Mouse (Mus musculus) neural tube, embryonic 14.5 days (tissue): Measurements from ENCODE around the gene Smarcd3. TPM values are rescaled to one million over a fixed set of nuclear protein-coding genes. Genes with fewer than 3 reads are reported as not detected.

Experiments
- ATAC-seq: fragments of 200-750 bp; cut with Nextera tagmentation; 2 replicates; pipeline ENCODE4 v1.8.0; 2017; ENCODE audit warnings: low read depth, mild to moderate bottlenecking, moderate TSS enrichment, moderate library complexity
- H3K27ac ChIP-seq: fragments of 300-500 bp; sonication (generic); 2 replicates; pipeline ENCODE4 v1.5.1; 2014; ENCODE audit warnings: low read depth, mild to moderate bottlenecking, control low read depth, low read length, moderate library complexity, mixed read lengths
- H3K27me3 ChIP-seq: fragments of 300-500 bp; sonication (generic); 2 replicates; pipeline ENCODE4 v1.6.1; 2014; ENCODE audit warnings: low read length; ENCODE audit not compliant: control insufficient read depth, insufficient read depth
- H3K36me3 ChIP-seq: fragments of 300-500 bp; sonication (generic); 2 replicates; pipeline ENCODE4 v1.6.1; 2014; ENCODE audit warnings: low read length, mixed read lengths; ENCODE audit not compliant: control insufficient read depth, insufficient read depth
- H3K4me1 ChIP-seq: fragments of 300-500 bp; sonication (generic); 2 replicates; pipeline ENCODE4 v1.6.1; 2014; ENCODE audit warnings: low read length; ENCODE audit not compliant: control insufficient read depth, insufficient read depth
- H3K4me2 ChIP-seq: fragments of 300-500 bp; sonication (generic); 2 replicates; pipeline ENCODE4 v1.6.1; 2014; ENCODE audit warnings: mild to moderate bottlenecking, low read depth, low read length, control low read depth
- H3K4me3 ChIP-seq: fragments of 300-500 bp; sonication (generic); 2 replicates; pipeline ENCODE4 v1.5.1; 2014; ENCODE audit warnings: low read depth, low read length, control low read depth, mixed read lengths
- H3K9ac ChIP-seq: fragments of 300-500 bp; sonication (generic); replicated peaks from 2 replicates; pipeline ENCODE4 v1.6.1; 2014; ENCODE audit warnings: low read depth, mild to moderate bottlenecking, control low read depth, low read length, mixed read lengths
- H3K9me3 ChIP-seq: fragments of 300-500 bp; sonication (generic); 2 replicates; pipeline ENCODE4 v1.6.1; 2016; ENCODE audit warnings: low read length; ENCODE audit not compliant: control insufficient read depth
- WGBS: fragments of 180-500 bp; shearing (Covaris S2); extraction: QIAGEN DNeasy Blood & Tissue Kit; methylation state at CpG from one replicate; pipeline ENCODE4 v1.1.7; 2014; 5-methylcytosine and 5-hydroxymethylcytosine counted together
- polyA plus RNA-seq: library from polyadenylated mRNA; unstranded; fragments of >200 nt; fragmentation: Nextera tagmentation; extraction: Ambion mirVana; gene quantifications from 2 replicates; pipeline ENCODE4 v1.2.1, GENCODE M21; 2014

The Smarcd3 gene
- polyA plus RNA-seq, 1 experiment from 2014 or later = 179 TPM

- Histone ChIP-seq H3K27me3 (no peaks in the 10 kb centered on the region), H3K4me1 (no peaks in the 10 kb centered on the region), H3K4me2 (no peak overlapping the region), H3K4me3 (no peak overlapping the region), H3K9ac (no peak overlapping the region), H3K9me3 (no peaks in the 10 kb centered on the region), H3K36me3 (no peaks in the 10 kb centered on the region), H3K27ac (no peak overlapping the region)
- 74% methylated on average over 7 of the region's 7 CpGs for WGBS
- ATAC-seq = no peak
These were observed 25.5 kb upstream of the Smarcd3 start for GRCm38 (mm10) chr5:24649701-24650100.

GRCm38 (mm10) chr5:24649231-24649630, 25.0 kb upstream of the Smarcd3 start:
- no peak overlapping the region for H3K4me2 ChIP-seq
- no peaks in the 10 kb centered on the region for H3K27me3 ChIP-seq
- H3K4me3 ChIP-seq = no peak overlapping the region
- WGBS = 60% methylated on average over 4 of the region's 4 CpGs
- no peaks in the 10 kb centered on the region for H3K36me3 ChIP-seq
- H3K27ac ChIP-seq = no peak overlapping the region
- no peaks in the 10 kb centered on the region for H3K9me3 ChIP-seq
- H3K4me1 ChIP-seq = no peaks in the 10 kb centered on the region
- no peak for ATAC-seq
- H3K9ac ChIP-seq = no peak overlapping the region

- 94% methylated on average over 1 of the region's 1 CpGs for WGBS
- Histone ChIP-seq H3K36me3 (no peaks in the 10 kb centered on the region), H3K9me3 (no peaks in the 10 kb centered on the region), H3K4me2 (no peak overlapping the region), H3K27me3 (no peaks in the 10 kb centered on the region), H3K4me3 (no peak overlapping the region), H3K9ac (no peak overlapping the region), H3K27ac (no peak overlapping the region), H3K4me1 (no peaks in the 10 kb centered on the region)
- no peak for ATAC-seq
These were observed 21.2 kb upstream of the Smarcd3 start for GRCm38 (mm10) chr5:24645454-24645853.

DNA sequence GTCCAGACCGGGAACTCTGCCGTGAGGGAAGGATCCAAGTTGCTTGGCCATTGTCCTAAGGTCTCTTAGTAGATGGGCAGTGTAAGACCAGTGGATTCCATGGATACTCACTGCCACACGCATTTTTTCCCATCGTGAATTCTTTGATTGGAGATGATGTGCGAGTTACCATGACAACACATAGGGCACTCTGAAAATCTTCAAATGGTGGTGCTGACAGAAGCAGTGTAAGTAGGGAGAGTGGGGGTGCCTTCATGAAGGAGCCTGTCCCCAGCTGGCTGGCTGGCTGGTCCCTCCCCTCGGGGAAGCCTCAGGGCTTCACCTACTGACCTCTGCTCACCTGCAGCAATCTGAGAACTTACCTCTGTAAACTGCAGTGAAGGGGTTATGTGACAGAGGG, 14.9 kb upstream of the Smarcd3 start:
- WGBS = 73% methylated on average over 6 of the region's 6 CpGs
- ATAC-seq = no peak

DNA sequence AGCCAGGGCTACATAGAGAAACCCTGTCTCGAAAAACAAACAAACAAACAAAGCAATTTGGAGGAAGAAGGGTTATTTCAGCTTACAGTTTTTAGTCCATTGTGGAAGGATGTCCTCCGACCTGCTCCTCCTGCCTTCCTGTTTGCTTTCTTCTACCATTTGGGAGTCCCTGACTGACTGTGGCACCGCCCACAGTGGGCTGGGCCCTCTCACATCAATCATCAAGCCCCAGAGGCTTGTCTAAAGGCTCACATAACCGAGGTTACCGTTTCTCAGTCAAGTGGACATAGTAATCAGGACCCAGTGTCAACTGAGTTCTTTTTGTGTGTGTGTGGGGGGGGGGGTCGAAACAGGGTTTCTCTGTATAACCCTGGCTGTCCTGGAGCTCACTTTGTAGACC, 13.9 kb upstream of the Smarcd3 start:
- H3K27me3 ChIP-seq = no peaks in the 10 kb centered on the region

More for the DNA sequence above, 14.9 kb upstream of the Smarcd3 start:
- Histone ChIP-seq H3K9ac (no peak overlapping the region), H3K27me3 (no peaks in the 10 kb centered on the region), H3K4me3 (no peak overlapping the region), H3K4me2 (no peak overlapping the region), H3K36me3 (no peaks in the 10 kb centered on the region), H3K27ac (no peak overlapping the region), H3K4me1 (no peaks in the 10 kb centered on the region), H3K9me3 (no peaks in the 10 kb centered on the region)

DNA sequence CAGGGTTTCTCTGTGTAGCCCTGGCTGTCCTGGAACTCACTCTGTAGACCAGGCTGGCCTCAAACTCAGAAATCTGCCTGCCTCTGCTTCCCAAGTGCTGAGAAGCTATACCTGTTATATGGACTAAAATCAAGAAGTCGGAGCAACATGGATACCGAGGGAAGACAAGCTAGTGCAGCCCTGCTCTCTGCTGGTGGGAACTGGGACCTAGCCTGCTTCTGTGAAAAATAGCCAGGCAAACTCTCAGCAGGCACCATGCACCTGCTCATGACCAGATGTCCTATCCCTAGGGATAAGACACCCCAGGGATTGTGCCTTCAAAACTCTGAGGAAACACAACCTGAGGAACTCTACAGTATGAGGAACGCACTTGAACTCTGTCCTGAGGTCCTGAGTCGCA, 12.8 kb upstream of the Smarcd3 start:
- Histone ChIP-seq H3K36me3 (no peaks in the 10 kb centered on the region), H3K9ac (no peak overlapping the region), H3K4me3 (no peak overlapping the region), H3K27me3 (no peaks in the 10 kb centered on the region), H3K4me1 (no peaks in the 10 kb centered on the region), H3K27ac (no peak overlapping the region), H3K9me3 (no peaks in the 10 kb centered on the region), H3K4me2 (no peak overlapping the region)
- ATAC-seq = no peak
- 84% methylated on average over 4 of the region's 4 CpGs for WGBS

More for the DNA sequence above, 13.9 kb upstream of the Smarcd3 start:
- no peak overlapping the region for H3K9ac ChIP-seq
- H3K36me3 ChIP-seq = no peaks in the 10 kb centered on the region
- WGBS = 50% methylated on average over 6 of the region's 6 CpGs
- no peaks in the 10 kb centered on the region for H3K4me1 ChIP-seq
- H3K4me2 ChIP-seq = no peak overlapping the region
- no peaks in the 10 kb centered on the region for H3K9me3 ChIP-seq
- H3K27ac ChIP-seq = no peak overlapping the region
- no peak for ATAC-seq
- no peak overlapping the region for H3K4me3 ChIP-seq

DNA sequence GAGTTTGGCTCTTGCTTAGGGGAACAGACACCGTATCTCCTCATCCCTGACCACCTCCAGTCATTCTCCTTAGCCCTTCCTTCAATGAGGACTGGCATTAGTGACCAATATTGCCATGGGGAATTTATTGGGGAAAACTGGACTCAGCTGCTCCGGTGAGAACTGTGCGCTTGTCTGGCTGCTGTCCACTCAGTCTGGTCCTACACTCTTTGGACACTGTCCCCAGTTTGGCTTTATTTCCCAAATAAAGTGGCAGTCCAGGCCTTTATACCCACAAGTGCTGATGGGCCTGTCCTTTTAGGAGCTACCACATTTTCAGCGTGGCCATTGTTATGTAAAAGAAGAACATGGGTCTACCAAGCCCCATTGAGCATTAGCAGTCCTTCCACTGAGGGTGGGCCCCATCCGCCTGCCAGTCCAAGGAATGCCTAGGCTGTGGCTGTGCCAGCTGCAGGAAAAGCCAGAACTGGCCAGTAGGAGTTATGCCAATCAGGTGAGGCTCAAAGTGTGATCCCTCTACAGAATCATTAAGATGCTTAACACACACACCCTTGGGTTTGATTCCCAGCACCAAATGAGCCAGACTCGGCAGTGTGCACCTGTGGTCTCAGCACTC, 11.4 kb upstream of the Smarcd3 start:
- H3K4me1 ChIP-seq = no peaks in the 10 kb centered on the region
- no peak overlapping the region for H3K4me2 ChIP-seq
- H3K9me3 ChIP-seq = no peaks in the 10 kb centered on the region
- ATAC-seq = no peak
- H3K27ac ChIP-seq = no peak overlapping the region
- H3K36me3 ChIP-seq = no peaks in the 10 kb centered on the region
- H3K4me3 ChIP-seq = no peak overlapping the region
- WGBS = 53% methylated on average over 6 of the region's 6 CpGs
- H3K9ac ChIP-seq = no peak overlapping the region
- H3K27me3 ChIP-seq = no peaks in the 10 kb centered on the region

DNA sequence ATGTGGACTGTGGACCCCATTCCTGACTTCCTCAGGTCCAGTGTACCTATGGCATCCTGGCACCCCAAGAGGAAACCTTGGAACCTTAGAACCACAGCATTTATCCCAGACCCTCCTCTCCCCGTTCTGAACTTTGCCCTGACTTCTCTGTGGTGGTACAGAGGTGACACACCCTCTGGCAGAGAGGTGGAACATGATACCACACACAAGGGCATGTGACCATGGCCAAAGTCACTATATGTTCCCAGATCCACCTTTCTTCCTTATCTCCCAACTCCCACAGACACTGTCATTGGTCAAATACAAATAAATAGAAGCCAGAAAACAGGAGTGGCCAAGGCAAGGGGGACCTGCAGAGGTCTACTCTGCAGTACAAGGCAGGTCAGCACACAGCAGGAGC, 10.9 kb upstream of the Smarcd3 start:
- no peak overlapping the region for H3K9ac ChIP-seq
- ATAC-seq = no peak
- no peaks in the 10 kb centered on the region for H3K4me1 ChIP-seq
- H3K27me3 ChIP-seq = no peaks in the 10 kb centered on the region
- H3K36me3 ChIP-seq = no peaks in the 10 kb centered on the region
- no peak overlapping the region for H3K4me3 ChIP-seq
- no peak overlapping the region for H3K4me2 ChIP-seq
- H3K27ac ChIP-seq = no peak overlapping the region
- WGBS = 81% methylated on average over 1 of the region's 1 CpGs
- H3K9me3 ChIP-seq = no peaks in the 10 kb centered on the region

DNA sequence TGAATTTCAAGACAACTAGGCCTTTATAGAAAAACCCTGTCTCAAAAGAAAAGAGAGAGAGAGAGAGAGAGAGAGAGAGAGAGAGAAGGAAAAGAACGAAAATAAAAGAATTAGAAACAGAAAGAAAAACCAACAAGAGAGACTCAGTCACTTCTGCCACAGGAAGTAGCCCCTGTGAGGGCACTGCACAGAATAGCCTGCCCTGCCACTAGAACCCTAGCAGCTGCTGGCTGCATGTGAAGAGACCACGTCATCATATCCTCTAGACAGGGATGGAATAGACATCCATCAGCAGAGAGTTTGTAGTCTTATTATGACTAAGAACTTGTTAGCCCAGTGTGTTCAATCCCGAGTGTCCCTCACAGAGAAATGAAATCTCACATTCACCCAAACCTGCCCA, 5.5 kb upstream of the Smarcd3 start:
- no peaks in the 10 kb centered on the region for H3K27me3 ChIP-seq
- no peaks in the 10 kb centered on the region for H3K36me3 ChIP-seq
- no peak overlapping the region for H3K4me3 ChIP-seq
- H3K9ac ChIP-seq = no peak overlapping the region
- no peaks in the 10 kb centered on the region for H3K9me3 ChIP-seq
- peaks cover 3% of the 10 kb centered on the region; the same call in 1 of the 2 replicates for H3K4me1 ChIP-seq
- no peak overlapping the region for H3K4me2 ChIP-seq
- no peak overlapping the region for H3K27ac ChIP-seq
- 75% methylated on average over 3 of the region's 3 CpGs for WGBS
- no peak for ATAC-seq
